Mouse (Mus musculus) embryonic facial prominence, embryonic 15.5 days (tissue): ENCODE results near the gene Ctsw. TPM values are rescaled to one million over a fixed set of nuclear protein-coding genes. Genes with fewer than 3 reads are reported as not detected.

Source experiments
- ATAC-seq: fragments of 200-750 bp; cut with Nextera tagmentation; 2 replicates; pipeline ENCODE4 v1.8.0; 2017; ENCODE audit warnings: low read depth, moderate TSS enrichment; ENCODE audit not compliant: insufficient number of reproducible peaks, low FRiP score, low TSS enrichment
- H3K27ac ChIP-seq: fragments of 300-500 bp; sonication (generic); replicated peaks from 2 replicates; pipeline ENCODE4 v1.5.1; 2015; ENCODE audit warnings: mild to moderate bottlenecking, inconsistent platforms
- H3K27me3 ChIP-seq: fragments of 300-500 bp; sonication (generic); 2 replicates; pipeline ENCODE4 v1.6.1; 2015; ENCODE audit warnings: inconsistent platforms
- H3K36me3 ChIP-seq: fragments of 300-500 bp; sonication (generic); 2 replicates; pipeline ENCODE4 v1.6.1; 2015; ENCODE audit warnings: mild to moderate bottlenecking, inconsistent platforms
- H3K4me1 ChIP-seq: fragments of 300-500 bp; sonication (generic); 2 replicates; pipeline ENCODE4 v1.6.1; 2015; ENCODE audit warnings: inconsistent platforms
- H3K4me2 ChIP-seq: fragments of 300-500 bp; sonication (generic); replicated peaks from 2 replicates; pipeline ENCODE4 v1.6.1; 2015; ENCODE audit warnings: mild to moderate bottlenecking, inconsistent platforms
- H3K4me3 ChIP-seq: fragments of 300-500 bp; sonication (generic); replicated peaks from 2 replicates; pipeline ENCODE4 v1.5.1; 2015; ENCODE audit warnings: mild to moderate bottlenecking, inconsistent platforms
- H3K9ac ChIP-seq: fragments of 300-500 bp; sonication (generic); 2 replicates; pipeline ENCODE4 v1.6.1; 2015; ENCODE audit warnings: inconsistent platforms
- H3K9me3 ChIP-seq: fragments of 300-500 bp; sonication (generic); replicated peaks from 2 replicates; pipeline ENCODE4 v1.6.1; 2016; ENCODE audit warnings: inconsistent platforms
- WGBS: fragments of 180-500 bp; shearing (Covaris S2); methylation state at CpG from one replicate; pipeline ENCODE4 v1.1.7; 2015; 5-methylcytosine and 5-hydroxymethylcytosine counted together
- polyA plus RNA-seq: library from polyadenylated mRNA; unstranded; fragments of >200 nt; fragmentation: Nextera tagmentation; extraction: Ambion mirVana; gene quantifications from 2 replicates; pipeline ENCODE4 v1.2.1, GENCODE M21; 2015

Ctsw gene
- polyA plus RNA-seq, 1 experiment from 2014 or later: 1.4 TPM

DNA sequence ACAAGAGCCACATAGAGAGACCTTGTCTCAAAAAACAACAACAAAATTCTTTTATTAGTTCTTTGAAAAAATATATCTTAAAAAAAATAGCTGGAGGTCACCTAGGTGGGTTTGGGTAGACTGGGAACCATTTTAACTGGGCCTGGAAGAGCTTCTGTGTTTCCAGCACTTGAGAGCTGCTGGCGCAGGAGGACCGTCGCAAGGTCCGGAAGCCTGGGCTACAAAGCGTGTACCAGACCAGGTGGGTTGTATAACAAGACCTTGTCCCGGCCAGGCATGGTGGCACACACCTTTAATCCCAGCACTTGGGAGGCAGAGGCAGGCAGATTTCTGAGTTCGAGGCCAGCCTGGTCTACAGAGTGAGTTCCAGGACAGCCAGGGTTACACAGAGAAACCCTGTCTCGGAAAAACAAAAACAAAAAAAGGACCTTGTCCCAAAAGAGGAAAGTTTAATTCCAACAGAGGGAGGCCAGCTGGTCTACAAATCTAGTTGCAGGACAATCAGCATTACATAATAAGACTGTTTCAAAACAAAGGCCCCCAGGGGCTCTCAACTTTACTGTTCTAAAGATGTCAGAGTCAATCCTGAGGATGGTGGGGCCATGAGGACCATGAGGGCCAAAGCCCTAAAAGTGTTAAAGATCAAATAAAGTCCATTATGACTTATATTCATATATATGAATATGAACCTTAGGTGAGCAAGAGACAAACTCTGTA, 49.4 kb downstream of the Ctsw start:
- no peak overlapping the region for H3K27ac ChIP-seq
- peaks cover 38% of the 10 kb centered on the region for H3K36me3 ChIP-seq
- peaks cover 22% of the 10 kb centered on the region for H3K4me1 ChIP-seq
- H3K27me3 ChIP-seq: no peaks in the 10 kb centered on the region
- no peaks in the 10 kb centered on the region for H3K9me3 ChIP-seq
- H3K4me3 ChIP-seq: no peak overlapping the region
- no peak for ATAC-seq
- H3K9ac ChIP-seq: no peak overlapping the region
- H3K4me2 ChIP-seq: no peak overlapping the region
- 92% methylated on average over 8 of the region's 8 CpGs for WGBS

Other genes with a start within 250 kb of the Ctsw start
- 25.1 and 30.6 TPM in 2 replicates for gene Pacs1, start 195.4 kb downstream of the Ctsw start, polyA plus RNA-seq
- gene Sf3b2, start 173.1 kb downstream of the Ctsw start, polyA plus RNA-seq: 335 and 338 TPM in 2 replicates
- 4.2 and 5.8 TPM in 2 replicates for gene Gal3st3, start 170.2 kb downstream of the Ctsw start, polyA plus RNA-seq
- gene Catsper1, start 132.8 kb downstream of the Ctsw start, polyA plus RNA-seq: not detected in 2 replicates
- 67.9 and 76.8 TPM in 2 replicates for gene Cst6, start 118.9 kb downstream of the Ctsw start, polyA plus RNA-seq
- 48.6 and 55.1 TPM in 2 replicates for gene Eif1ad, start 101.8 kb downstream of the Ctsw start, polyA plus RNA-seq
- 399 and 402 TPM in 2 replicates for gene Banf1, start 101.3 kb downstream of the Ctsw start, polyA plus RNA-seq
- 81.5 and 83.5 TPM in 2 replicates for gene Sart1, start 79.8 kb downstream of the Ctsw start, polyA plus RNA-seq
- gene Tsga10ip, start 66.0 kb downstream of the Ctsw start, polyA plus RNA-seq: 0.72 and 1.1 TPM in 2 replicates
- 267 and 280 TPM in 2 replicates for gene Drap1, start 43.5 kb downstream of the Ctsw start, polyA plus RNA-seq
- gene AI837181, start 43.4 kb downstream of the Ctsw start, polyA plus RNA-seq: 67.4 and 72.3 TPM in 2 replicates
- not detected in 2 replicates for gene Fosl1, start 21.0 kb downstream of the Ctsw start, polyA plus RNA-seq
- 8.0 and 8.9 TPM in 2 replicates for gene Ccdc85b, start 10.6 kb downstream of the Ctsw start, polyA plus RNA-seq
- 114 and 125 TPM in 2 replicates for gene Fibp, start 7.9 kb downstream of the Ctsw start, polyA plus RNA-seq
- 219 and 226 TPM in 2 replicates for gene Efemp2, start 5.4 kb upstream of the Ctsw start, polyA plus RNA-seq
- 44.1 and 45.2 TPM in 2 replicates for gene Mus81, start 19.9 kb upstream of the Ctsw start, polyA plus RNA-seq
- 2,278 and 2,311 TPM in 2 replicates for gene Cfl1, start 21.9 kb upstream of the Ctsw start, polyA plus RNA-seq
- gene 1700020D05Rik, start 35.3 kb upstream of the Ctsw start, polyA plus RNA-seq: 0.16 TPM in 1 of 2 replicates, not detected in the other
- 10.7 and 11.7 TPM in 2 replicates for gene Snx32, start 42.0 kb upstream of the Ctsw start, polyA plus RNA-seq
- gene Ovol1, start 92.1 kb upstream of the Ctsw start, polyA plus RNA-seq: 22.1 and 23.3 TPM in 2 replicates
- 5.2 and 5.7 TPM in 2 replicates for gene Ap5b1, start 99.5 kb upstream of the Ctsw start, polyA plus RNA-seq
- gene Rnaseh2c, start 133.4 kb upstream of the Ctsw start, polyA plus RNA-seq: 122 and 126 TPM in 2 replicates
- 49.4 and 52.3 TPM in 2 replicates for gene Kat5, start 141.7 kb upstream of the Ctsw start, polyA plus RNA-seq
- 61.4 and 62.4 TPM in 2 replicates for gene Rela, start 169.0 kb upstream of the Ctsw start, polyA plus RNA-seq
- 29.4 and 30.4 TPM in 2 replicates for gene Sipa1, start 195.2 kb upstream of the Ctsw start, polyA plus RNA-seq
- 27.1 and 30.0 TPM in 2 replicates for gene Map3k11, start 220.2 kb upstream of the Ctsw start, polyA plus RNA-seq
- gene Pcnx3, start 220.4 kb upstream of the Ctsw start, polyA plus RNA-seq: 24.6 and 26.6 TPM in 2 replicates
- gene Kcnk7, start 235.9 kb upstream of the Ctsw start, polyA plus RNA-seq: 3.8 TPM in 2 replicates